Mouse (Mus musculus) lung, adult 2 months (tissue): ENCODE results near the gene Agl.

Source experiments
- CTCF ChIP-seq: fragments of 200-500 bp; IDR thresholded peaks from 2 replicates; pipeline ENCODE4 v1.5.1; 2011; ENCODE audit warnings: mild to moderate bottlenecking, low read length, control low read depth; ENCODE audit not compliant: insufficient read depth
- POLR2A ChIP-seq: fragments of 200-500 bp; IDR thresholded peaks from 2 replicates; pipeline ENCODE4 v1.6.1; 2011; ENCODE audit warnings: low read depth, mild to moderate bottlenecking, control low read depth, low read length, borderline replicate concordance; ENCODE audit errors: extremely low read depth

- TF ChIP-seq CTCF: peak; percentile 59
- no peak for TF ChIP-seq POLR2A
Measured at GRCm38 (mm10) chr3:116748391-116749170, 59.4 kb downstream of the Agl start.
